Mouse (Mus musculus) MEL (cell line): ENCODE data around the gene Frs3. TPM values are rescaled to one million over a fixed set of nuclear protein-coding genes. Genes with fewer than 3 reads are reported as not detected.

Source experiments
- DNase-seq: peaks from one replicate; pipeline ENCODE4 v3.0.0; 2011; ENCODE audit warnings: low read depth, low spot score
- H3K27ac ChIP-seq: 2 replicates; pipeline ENCODE4 v1.5.1; 2012; ENCODE audit warnings: low read depth, mild to moderate bottlenecking, control low read depth, low read length, moderate library complexity; ENCODE audit not compliant: control insufficient read depth
- H3K27me3 ChIP-seq, 2 experiments: fragments of 150-350 bp in 1 of 2; sonication (generic) in 1 of 2; 2 replicates each; pipeline ENCODE4 v1.6.1; 2012; ENCODE audit warnings: low read length in 2 of 2, mild to moderate bottlenecking in 2 of 2, improper control_type of control experiment in 1 of 2, moderate library complexity in 1 of 2; ENCODE audit not compliant: insufficient read depth in 2 of 2, control insufficient read depth in 1 of 2
- H3K36me3 ChIP-seq, 2 experiments: 2 replicates each; pipeline ENCODE4 v1.6.1; 2012 to 2014; ENCODE audit warnings: low read length in 2 of 2, improper control_type of control experiment in 1 of 2, inconsistent platforms in 1 of 2, mild to moderate bottlenecking in 1 of 2; ENCODE audit not compliant: insufficient read depth in 2 of 2, control insufficient read depth in 1 of 2
- H3K4me1 ChIP-seq, 2 experiments: fragments of 150-350 bp in 1 of 2; sonication (generic) in 1 of 2; 2 replicates each; pipeline ENCODE4 v1.6.1; 2012; ENCODE audit warnings: low read length in 2 of 2, improper control_type of control experiment in 1 of 2, mild to moderate bottlenecking in 1 of 2; ENCODE audit not compliant: insufficient read depth in 2 of 2, control insufficient read depth in 1 of 2
- H3K4me3 ChIP-seq, 2 experiments: fragments of 150-350 bp in 1 of 2; sonication (generic) in 1 of 2; 2 replicates each; pipeline ENCODE4 v1.5.1; 2012; ENCODE audit warnings: low read depth in 2 of 2, low read length in 2 of 2, mild to moderate bottlenecking in 2 of 2, moderate library complexity in 2 of 2, control low read depth in 1 of 2, improper control_type of control experiment in 1 of 2; ENCODE audit not compliant: control insufficient read depth in 1 of 2, insufficient read depth in 1 of 2
- H3K79me2 ChIP-seq: 2 replicates; pipeline ENCODE4 v1.6.1; 2012; ENCODE audit warnings: mild to moderate bottlenecking, low read length, moderate library complexity; ENCODE audit not compliant: control insufficient read depth, poor library complexity, insufficient read depth
- H3K9ac ChIP-seq: 2 replicates; pipeline ENCODE4 v1.6.1; 2012; ENCODE audit warnings: low read depth, mild to moderate bottlenecking, control low read depth, low read length, moderate library complexity; ENCODE audit not compliant: control insufficient read depth, poor library complexity, severe bottlenecking
- H3K9me3 ChIP-seq: fragments of 150-350 bp; sonication (generic); replicated peaks from 2 replicates; pipeline ENCODE4 v1.6.1; 2012; ENCODE audit warnings: mild to moderate bottlenecking, low read length, improper control_type of control experiment, moderate library complexity; ENCODE audit not compliant: insufficient read depth
- CTCF ChIP-seq, 3 experiments: IDR thresholded peaks in 2 of 3; conservative IDR thresholded peaks in 1 of 3; 2 replicates each; pipeline ENCODE4 v1.5.1; 2011 to 2012; ENCODE audit warnings: low read length in 3 of 3, low read depth in 2 of 3, mild to moderate bottlenecking in 2 of 3, improper control_type of control experiment in 1 of 3, inconsistent platforms in 1 of 3, mixed read lengths in 1 of 3, moderate library complexity in 1 of 3; ENCODE audit not compliant: control insufficient read depth in 1 of 3, insufficient read depth in 1 of 3, poor library complexity in 1 of 3, severe bottlenecking in 1 of 3
- ELF1 ChIP-seq: IDR thresholded peaks from 2 replicates; pipeline ENCODE4 v1.6.1; 2014; ENCODE audit warnings: low read depth, mild to moderate bottlenecking, inconsistent platforms, low read length, improper control_type of control experiment, moderate library complexity
- EP300 ChIP-seq, 2 experiments: IDR thresholded peaks; 2 replicates each; pipeline ENCODE4 v1.6.1; 2011; ENCODE audit warnings: improper control_type of control experiment in 2 of 2, low read length in 2 of 2, low read depth in 1 of 2, mild to moderate bottlenecking in 1 of 2
- ETS1 ChIP-seq: IDR thresholded peaks from 2 replicates; pipeline ENCODE4 v1.6.1; 2012; ENCODE audit warnings: low read depth, mild to moderate bottlenecking, inconsistent platforms, low read length, improper control_type of control experiment, moderate library complexity
- HCFC1 ChIP-seq: IDR thresholded peaks from 2 replicates; pipeline ENCODE4 v1.6.1; 2012; ENCODE audit warnings: low read depth, mild to moderate bottlenecking, inconsistent platforms, low read length, improper control_type of control experiment, moderate library complexity
- JUND ChIP-seq: IDR thresholded peaks from 2 replicates; pipeline ENCODE4 v1.6.1; 2011; ENCODE audit warnings: low read depth, mild to moderate bottlenecking, improper control_type of control experiment, low read length
- KAT2A ChIP-seq: conservative IDR thresholded peaks from 2 replicates; pipeline ENCODE4 v1.6.1; 2012; ENCODE audit warnings: low read depth, low read length, improper control_type of control experiment, inconsistent platforms
- MAX ChIP-seq: IDR thresholded peaks from 2 replicates; pipeline ENCODE4 v1.6.1; 2011; ENCODE audit warnings: low read length, improper control_type of control experiment
- MAZ ChIP-seq: IDR thresholded peaks from 2 replicates; pipeline ENCODE4 v1.6.1; 2012; ENCODE audit warnings: low read depth, mild to moderate bottlenecking, inconsistent platforms, low read length, improper control_type of control experiment
- MXI1 ChIP-seq: IDR thresholded peaks from 2 replicates; pipeline ENCODE4 v1.6.1; 2011; ENCODE audit warnings: mild to moderate bottlenecking, low read depth, low read length, improper control_type of control experiment
- MYB ChIP-seq: IDR thresholded peaks from 2 replicates; pipeline ENCODE4 v1.6.1; 2011; ENCODE audit warnings: mild to moderate bottlenecking, low read depth, low read length, improper control_type of control experiment
- MYC ChIP-seq: IDR thresholded peaks from 2 replicates; pipeline ENCODE4 v1.6.1; 2011; ENCODE audit warnings: low read depth, mild to moderate bottlenecking, low read length, improper control_type of control experiment, moderate library complexity
- NELFE ChIP-seq: IDR thresholded peaks from 2 replicates; pipeline ENCODE4 v1.6.1; 2011; ENCODE audit warnings: low read depth, low read length, improper control_type of control experiment
- NRF1 ChIP-seq: IDR thresholded peaks from 2 replicates; pipeline ENCODE4 v1.6.1; 2014; ENCODE audit warnings: low read depth, mild to moderate bottlenecking, inconsistent platforms, low read length, improper control_type of control experiment, moderate library complexity; ENCODE audit not compliant: poor library complexity, insufficient read depth, severe bottlenecking
- POLR2A ChIP-seq, 2 experiments: IDR thresholded peaks; 2 replicates each; pipeline ENCODE4 v1.6.1; 2011 to 2012; ENCODE audit warnings: low read length in 2 of 2, mild to moderate bottlenecking in 2 of 2, control low read depth in 1 of 2, improper control_type of control experiment in 1 of 2, low read depth in 1 of 2, moderate library complexity in 1 of 2; ENCODE audit not compliant: control insufficient read depth in 1 of 2, insufficient read depth in 1 of 2, poor library complexity in 1 of 2
- POLR2AphosphoS2 ChIP-seq: IDR thresholded peaks from 2 replicates; pipeline ENCODE4 v1.6.1; 2011; ENCODE audit warnings: low read length, improper control_type of control experiment
- POLR2AphosphoS5 ChIP-seq: IDR thresholded peaks from 2 replicates; pipeline ENCODE4 v1.6.1; 2012; ENCODE audit warnings: low read depth, borderline replicate concordance, mild to moderate bottlenecking, inconsistent platforms, low read length, moderate library complexity, mixed read lengths
- RCOR1 ChIP-seq: IDR thresholded peaks from 2 replicates; pipeline ENCODE4 v1.6.1; 2012; ENCODE audit warnings: low read depth, mild to moderate bottlenecking, inconsistent platforms, low read length, improper control_type of control experiment
- SIN3A ChIP-seq: IDR thresholded peaks from 2 replicates; pipeline ENCODE4 v1.6.1; 2012; ENCODE audit warnings: low read length, improper control_type of control experiment, inconsistent platforms
- TAL1 ChIP-seq: IDR thresholded peaks from 2 replicates; pipeline ENCODE4 v1.6.1; 2012; ENCODE audit warnings: mild to moderate bottlenecking, inconsistent platforms, low read length, moderate library complexity, mixed read lengths
- TBP ChIP-seq: IDR thresholded peaks from 2 replicates; pipeline ENCODE4 v1.8.0; 2011; ENCODE audit warnings: low read depth, low read length, improper control_type of control experiment
- TCF12 ChIP-seq: IDR thresholded peaks from 2 replicates; pipeline ENCODE4 v1.6.1; 2014; ENCODE audit warnings: low read depth, mild to moderate bottlenecking, inconsistent platforms, low read length, improper control_type of control experiment, moderate library complexity
- UBTF ChIP-seq: IDR thresholded peaks from 2 replicates; pipeline ENCODE4 v1.6.1; 2012; ENCODE audit warnings: low read depth, mild to moderate bottlenecking, inconsistent platforms, low read length, improper control_type of control experiment, moderate library complexity, borderline replicate concordance; ENCODE audit not compliant: insufficient read depth
- USF1 ChIP-seq: IDR thresholded peaks from 2 replicates; pipeline ENCODE4 v1.6.1; 2014; ENCODE audit warnings: low read depth, mild to moderate bottlenecking, inconsistent platforms, low read length, improper control_type of control experiment, moderate library complexity
- USF2 ChIP-seq, 2 experiments: IDR thresholded peaks; 2 replicates each; pipeline ENCODE4 v1.6.1; 2011 to 2012; ENCODE audit warnings: improper control_type of control experiment in 2 of 2, low read length in 2 of 2, borderline replicate concordance in 1 of 2, inconsistent platforms in 1 of 2, low read depth in 1 of 2, mild to moderate bottlenecking in 1 of 2; ENCODE audit not compliant: insufficient read depth in 1 of 2
- ZC3H11A ChIP-seq: IDR thresholded peaks from 2 replicates; pipeline ENCODE4 v1.6.1; 2012; ENCODE audit warnings: low read depth, mild to moderate bottlenecking, inconsistent platforms, low read length, improper control_type of control experiment
- ZKSCAN1 ChIP-seq: IDR thresholded peaks from 2 replicates; pipeline ENCODE4 v1.6.1; 2012; ENCODE audit warnings: low read depth, mild to moderate bottlenecking, inconsistent platforms, low read length, improper control_type of control experiment, moderate library complexity
- ZMIZ1 ChIP-seq: IDR thresholded peaks from 2 replicates; pipeline ENCODE4 v1.6.1; 2012; ENCODE audit warnings: low read depth, mild to moderate bottlenecking, inconsistent platforms, low read length, improper control_type of control experiment, moderate library complexity
- polyA plus RNA-seq, 2 experiments: library from polyadenylated mRNA; stranded (reverse) in 1 of 2; unstranded in 1 of 2; fragments of >175 nt in 1 of 2; fragments of >200 nt in 1 of 2; gene quantifications; 2 replicates each; pipeline versions ENCODE4 v1.2.1 to v1.2.4; 2012; ENCODE audit warnings: low replicate concordance in 2 of 2, low read depth in 1 of 2; ENCODE audit not compliant: insufficient read length in 2 of 2, insufficient read depth in 1 of 2, missing spikeins in 1 of 2
- total RNA-seq: library from RNA; depleted of rRNA; stranded (reverse); fragments of 300-350 nt; gene quantifications from 2 replicates; pipeline ENCODE4 v1.2.3, GENCODE M21; 2012

The Frs3 gene
- total and polyA plus RNA-seq, 3 experiments: 2.7 to 4.4 TPM; not detected in 1

DNA sequence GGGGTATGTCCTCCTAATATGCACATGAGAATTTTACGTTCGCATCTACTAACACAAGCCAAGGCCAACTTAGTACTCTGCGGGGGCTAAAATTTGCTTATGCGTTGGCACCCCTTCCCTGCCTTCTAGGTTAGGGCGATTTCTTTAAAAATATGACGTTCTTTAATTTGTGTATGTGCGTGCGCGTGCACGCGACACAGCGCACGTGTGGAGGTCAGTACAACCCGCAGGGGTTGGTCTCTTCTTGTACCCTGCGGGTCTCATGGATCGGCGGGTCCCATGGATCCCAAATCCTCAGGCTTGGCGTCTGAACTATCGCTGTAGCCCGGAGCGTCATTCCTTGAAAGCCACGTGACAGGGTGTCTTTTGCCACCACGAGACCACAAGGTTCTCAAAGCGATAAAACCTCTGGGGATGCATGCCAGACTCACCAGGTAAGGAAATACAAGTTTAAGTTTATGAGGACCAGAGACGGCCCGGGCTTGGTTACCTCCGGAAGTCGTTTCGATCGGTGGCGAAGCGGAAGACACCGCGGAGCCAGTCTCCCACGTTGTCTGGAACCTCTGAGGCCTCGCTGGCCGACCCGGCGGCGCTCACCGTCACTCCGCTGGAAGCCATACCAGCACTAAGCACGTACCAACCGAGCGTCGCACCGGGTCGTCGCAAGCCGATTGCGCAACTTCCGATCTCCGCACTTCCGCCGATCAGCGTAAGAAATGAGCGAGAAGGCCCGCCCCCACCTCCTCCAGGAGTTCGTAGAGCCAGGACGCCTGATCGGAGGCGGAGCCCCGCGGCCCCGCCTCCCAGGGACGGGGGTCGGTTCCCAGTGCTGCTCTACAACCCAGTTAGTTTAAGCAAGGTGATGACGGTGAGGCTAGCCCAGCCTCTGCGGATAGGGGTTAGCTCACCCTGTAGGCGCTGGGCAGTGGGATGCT lies 1.2 kb upstream of the Frs3 start:
- H3K27ac ChIP-seq: peak overlapping the region; percentile 81
- TF ChIP-seq MYB (no peak), NELFE (peak; percentile 96), CTCF (IDR thresholded peaks at IDR 0.05 in 2 of 3, conservative IDR thresholded peaks at IDR 0.05 in 1 of 3; ENCODE audit: control insufficient read depth in 1 of 3, insufficient read depth in 1 of 3, low read depth in 2 of 3, low read length in 3 of 3, poor library complexity in 1 of 3, severe bottlenecking in 1 of 3) (no peak), KAT2A (peak; percentile 76), USF1 (peak; percentile 87), MYC (peak; percentile 64), POLR2AphosphoS2 (peak; percentile 86), USF2 (IDR thresholded peaks at IDR 0.05; ENCODE audit: borderline replicate concordance in 1 of 2, insufficient read depth in 1 of 2, low read depth in 1 of 2, low read length in 2 of 2) (0 out of 4 replicates have a peak, but pooled peaks of 1 of the 2 experiments have one; percentile 27), EP300 (IDR thresholded peaks at IDR 0.05; ENCODE audit: low read depth in 1 of 2, low read length in 2 of 2) (0 out of 4 replicates have a peak, but pooled peaks of 1 of the 2 experiments have one; percentile 17), ZMIZ1 (peak; percentile 87; the same call in 1 of the 2 replicates), ZKSCAN1 (no peak), UBTF (0 out of 2 replicates have a peak, but pooled peaks have one; percentile 69), TCF12 (peak; percentile 68; the same call in 1 of the 2 replicates), TAL1 (no peak), TBP (peak; percentile 87), ZC3H11A (peak; percentile 29; the same call in 1 of the 2 replicates), MXI1 (peak; percentile 93), POLR2A (IDR thresholded peaks at IDR 0.05; ENCODE audit: control insufficient read depth in 1 of 2, insufficient read depth in 1 of 2, low read depth in 1 of 2, low read length in 2 of 2, poor library complexity in 1 of 2) (peak; percentile 86 to 91; a peak in 3 of 4 replicates), ELF1 (peak; percentile 80), POLR2AphosphoS5 (peak; percentile 82; the same call in 1 of the 2 replicates), JUND (no peak; the same call in 1 of the 2 replicates), ETS1 (peak; percentile 44; the same call in 1 of the 2 replicates), NRF1 (peak; percentile 45; the same call in 1 of the 2 replicates), HCFC1 (peak; percentile 96), MAZ (peak; percentile 86), MAX (peak; percentile 92), SIN3A (peak; percentile 96), RCOR1 (no peak)
- TF ChIP-seq, all 39 proteins: peak for 22
- Histone ChIP-seq H3K9me3 (no peaks in the 10 kb centered on the region), H3K27me3 (no peaks in the 10 kb centered on the region), H3K9ac (peak overlapping the region; percentile 88), H3K79me2 (peaks cover 15% of the 10 kb centered on the region), H3K4me3 (peak overlapping the region; percentile 88 to 89), H3K36me3 (peaks cover 4% of the 10 kb centered on the region in 2 experiments), H3K4me1 (peaks cover 0 to 5% of the 10 kb centered on the region in 2 experiments; a peak in 2 of 4 replicates)
- DNase-seq: peak; percentile 99
